In genomic region chr10:81407539-81408423, GRCm38 (mm10) we compare ENCODE assay signal across 8 mouse cellular contexts. TPM values are rescaled to one million over a fixed set of nuclear protein-coding genes. Genes with fewer than 3 reads are reported as not detected.
A peak's percentile ranks its signal among the peaks of the same experiment; 100 is the strongest.
DNase-seq lines count a peak whose midpoint lies in the region; ATAC-seq lines count a peak whose summit lies in the region.

No protein-coding gene starts in this region.

- H3K9me3 ChIP-seq in forebrain, embryonic 14.5 days (replicated peaks; ENCODE audit: control insufficient read depth, low read length), result no peaks in the 10 kb centered on the region
- no peaks in the 10 kb centered on the region for H3K9me3 ChIP-seq in hindbrain, embryonic 12.5 days (replicated peaks)
- no peaks in the 10 kb centered on the region for H3K9me3 ChIP-seq in megakaryocyte, embryonic 14.5 days

- peaks cover 37% of the 10 kb centered on the region for H3K36me3 ChIP-seq in forebrain, embryonic 14.5 days (ENCODE audit: control insufficient read depth, insufficient read depth, low read length)
- peaks cover 19% of the 10 kb centered on the region for H3K36me3 ChIP-seq in hindbrain, embryonic 12.5 days
- H3K36me3 ChIP-seq in megakaryocyte, embryonic 14.5 days (replicated peaks; ENCODE audit: low read length), result peaks cover 68% of the 10 kb centered on the region

- H3K4me3 ChIP-seq in forebrain, embryonic 14.5 days (ENCODE audit: low read depth, low read length), result no peak overlapping the region
- peak overlapping the region; percentile 12; the same call in 1 of the 2 replicates for H3K4me3 ChIP-seq in hindbrain, embryonic 12.5 days
- peak overlapping the region; percentile 92 for H3K4me3 ChIP-seq in megakaryocyte, embryonic 14.5 days (replicated peaks)

- intact Hi-C loops in left cerebral cortex, postnatal 25 days (cut with DNase I), result loop anchor here (2.0 kb wide), 1 partner anchor 23 kb away; no protein-coding TSS in a partner anchor

- peak; percentile 66 for DNase-seq in ovary, postnatal 36 days (ENCODE audit: low spot score)
- no peak for DNase-seq in ovary, postnatal 10 days (ENCODE audit: low spot score)
- DNase-seq in c-Kit-positive CD71-positive TER-119-positive erythroid progenitor cells, embryonic 14.5 days (ENCODE audit: low spot score), result peak; percentile 56
- DNase-seq in forebrain, embryonic 14.5 days (ENCODE audit: low spot score), result peak; percentile 78
- DNase-seq in left cerebral cortex, postnatal 25 days (ENCODE audit: low spot score in 2 of 2), result peak; percentile 75 to 90
- peak; percentile 60 for DNase-seq in spleen, adult 12 weeks (ENCODE audit: low spot score)

- H3K4me1 ChIP-seq in forebrain, embryonic 14.5 days (ENCODE audit: control insufficient read depth, insufficient read depth, low read length), result peaks cover 22% of the 10 kb centered on the region
- peaks cover 75% of the 10 kb centered on the region for H3K4me1 ChIP-seq in hindbrain, embryonic 12.5 days
- peaks cover 100% of the 10 kb centered on the region for H3K4me1 ChIP-seq in megakaryocyte, embryonic 14.5 days

- 30% methylated on average over 31 of the region's 31 CpGs for WGBS in forebrain, embryonic 14.5 days
- 26% methylated on average over 31 of the region's 31 CpGs for WGBS in hindbrain, embryonic 12.5 days

- H3K27ac ChIP-seq in forebrain, embryonic 14.5 days (ENCODE audit: low read depth, low read length), result no peak overlapping the region
- H3K27ac ChIP-seq in hindbrain, embryonic 12.5 days, result peak overlapping the region; percentile 50

- H3K27me3 ChIP-seq in forebrain, embryonic 14.5 days (replicated peaks; ENCODE audit: control insufficient read depth, insufficient read depth, low read length), result 0 out of 2 replicates have a peak, but pooled peaks cover 5% of the 10 kb centered on the region
- peaks cover 40% of the 10 kb centered on the region for H3K27me3 ChIP-seq in hindbrain, embryonic 12.5 days
- no peaks in the 10 kb centered on the region for H3K27me3 ChIP-seq in megakaryocyte, embryonic 14.5 days (replicated peaks)

- H3K4me2 ChIP-seq in forebrain, embryonic 14.5 days (ENCODE audit: low read length), result 0 out of 2 replicates have a peak overlapping the region, but pooled peaks have one; percentile 16
- peak overlapping the region; percentile 43 for H3K4me2 ChIP-seq in hindbrain, embryonic 12.5 days (replicated peaks)

- H3K9ac ChIP-seq in forebrain, embryonic 14.5 days (ENCODE audit: low read length), result peak overlapping the region; percentile 32
- H3K9ac ChIP-seq in hindbrain, embryonic 12.5 days, result peak overlapping the region; percentile 51

- no peak for ATAC-seq in forebrain, embryonic 14.5 days
- ATAC-seq in hindbrain, embryonic 12.5 days (ENCODE audit: low FRiP score), result no peak

RNA-seq across cellular contexts. Expression of gene Smim24, which starts 14.9 kb away (rescaled TPM):
- polyA plus RNA-seq in forebrain, embryonic 14.5 days (2014; fragmentation: Nextera tagmentation; extraction: Ambion mirVana), result 1.5 and 2.0 TPM in 2 replicates
- 1.9 and 2.7 TPM in 2 replicates for polyA plus RNA-seq in hindbrain, embryonic 12.5 days (2016; fragmentation: Nextera tagmentation; extraction: Ambion mirVana)
- 1 to 10 TPM in 1 of 2 experiments, under 1 TPM in 1; 0.89 to 1.5 TPM for total RNA-seq in left cerebral cortex, postnatal 25 days (2021)
- 4.4 TPM in 1 of 2 replicates, not detected in the other for polyA plus RNA-seq in megakaryocyte, embryonic 14.5 days (2012; ENCODE audit: insufficient read depth, low replicate concordance)

RNA-seq across cellular contexts. Expression of gene Gm48552, which starts 19.0 kb away (rescaled TPM):
- 0.65 and 0.69 TPM in 2 replicates for polyA plus RNA-seq in forebrain, embryonic 14.5 days (2014; fragmentation: Nextera tagmentation; extraction: Ambion mirVana)
- 1.1 and 2.4 TPM in 2 replicates for polyA plus RNA-seq in hindbrain, embryonic 12.5 days (2016; fragmentation: Nextera tagmentation; extraction: Ambion mirVana)
- 1 to 10 TPM; 4.0 to 4.1 TPM for total RNA-seq in left cerebral cortex, postnatal 25 days (2021)
- polyA plus RNA-seq in megakaryocyte, embryonic 14.5 days (2012; ENCODE audit: insufficient read depth, low replicate concordance), result 8.4 TPM in 1 of 2 replicates, not detected in the other

RNA-seq across cellular contexts. Expression of gene Gm48551, which starts 23.5 kb away (rescaled TPM):
- polyA plus RNA-seq in forebrain, embryonic 14.5 days (2014; fragmentation: Nextera tagmentation; extraction: Ambion mirVana), result 3.6 and 4.8 TPM in 2 replicates
- polyA plus RNA-seq in hindbrain, embryonic 12.5 days (2016; fragmentation: Nextera tagmentation; extraction: Ambion mirVana), result 5.7 and 5.9 TPM in 2 replicates
- 1 to 10 TPM; 3.5 to 4.2 TPM for total RNA-seq in left cerebral cortex, postnatal 25 days (2021)
- 0.89 TPM in 1 of 2 replicates, not detected in the other for polyA plus RNA-seq in megakaryocyte, embryonic 14.5 days (2012; ENCODE audit: insufficient read depth, low replicate concordance)

RNA-seq across cellular contexts. Expression of gene Dohh, which starts 23.6 kb away (rescaled TPM):
- polyA plus RNA-seq in forebrain, embryonic 14.5 days (2014; fragmentation: Nextera tagmentation; extraction: Ambion mirVana), result 78.7 and 78.8 TPM in 2 replicates
- polyA plus RNA-seq in hindbrain, embryonic 12.5 days (2016; fragmentation: Nextera tagmentation; extraction: Ambion mirVana), result 62.7 and 67.5 TPM in 2 replicates
- total RNA-seq in left cerebral cortex, postnatal 25 days (2021), result 10 to 100 TPM; 83.7 to 87.7 TPM
- 80.4 and 114 TPM in 2 replicates for polyA plus RNA-seq in megakaryocyte, embryonic 14.5 days (2012; ENCODE audit: insufficient read depth, low replicate concordance)

RNA-seq across cellular contexts. Expression of gene Fzr1, which starts 29.5 kb away (rescaled TPM):
- 101 and 109 TPM in 2 replicates for polyA plus RNA-seq in forebrain, embryonic 14.5 days (2014; fragmentation: Nextera tagmentation; extraction: Ambion mirVana)
- polyA plus RNA-seq in hindbrain, embryonic 12.5 days (2016; fragmentation: Nextera tagmentation; extraction: Ambion mirVana), result 132 and 134 TPM in 2 replicates
- 10 to 100 TPM; 63.5 to 70.2 TPM for total RNA-seq in left cerebral cortex, postnatal 25 days (2021)
- 71.2 and 72.9 TPM in 2 replicates for polyA plus RNA-seq in megakaryocyte, embryonic 14.5 days (2012; ENCODE audit: insufficient read depth, low replicate concordance)
